Mouse (Mus musculus) CH12.LX (cell line): ENCODE data around the gene Rexo1.

Source experiments
- CTCF ChIP-seq, 2 experiments: IDR thresholded peaks in 1 of 2; conservative IDR thresholded peaks in 1 of 2; 2 replicates each; pipeline ENCODE4 v1.5.1; 2011 to 2012; ENCODE audit warnings: low read depth in 2 of 2, low read length in 2 of 2, improper control_type of control experiment in 1 of 2, inconsistent platforms in 1 of 2, mild to moderate bottlenecking in 1 of 2, moderate library complexity in 1 of 2
- EP300 ChIP-seq: IDR thresholded peaks from 2 replicates; pipeline ENCODE4 v1.6.1; 2011; ENCODE audit warnings: low read length, improper control_type of control experiment
- RAD21 ChIP-seq: IDR thresholded peaks from 2 replicates; pipeline ENCODE4 v1.6.1; 2011; ENCODE audit warnings: low read depth, mild to moderate bottlenecking, low read length, improper control_type of control experiment, moderate library complexity

GRCm38 (mm10) chr10:80503599-80504220 lies 57.6 kb downstream of the Rexo1 start:
- TF ChIP-seq CTCF (conservative IDR thresholded peaks at IDR 0.05 in 1 of 2, IDR thresholded peaks at IDR 0.05 in 1 of 2; ENCODE audit: low read depth in 2 of 2, low read length in 2 of 2) (no peak), RAD21 (no peak), EP300 (no peak)
